Mouse (Mus musculus): Measurements from ENCODE around the gene Cdx2.

The Cdx2 gene

GRCm38 (mm10) chr5:147306638-147307397 is at the start of gene Cdx2:
Cdx2 (minus strand) TSS chr5:147307270.
- DNase-seq (ENCODE audit: low read depth, low spot score): peak; percentile 73

GRCm38 (mm10) chr5:147356260-147357055 is 49.4 kb upstream of the Cdx2 start:
- DNase-seq (ENCODE audit: low read depth, low spot score): peak; percentile 81

- DNase-seq (ENCODE audit: low read depth, low spot score): no peak
These were observed 48.7 kb upstream of the Cdx2 start for GRCm38 (mm10) chr5:147355788-147356187.

GRCm38 (mm10) chr5:147354985-147355384 is 47.9 kb upstream of the Cdx2 start:
- DNase-seq (ENCODE audit: low read depth, low spot score): no peak

GRCm38 (mm10) chr5:147354161-147354780 is 47.2 kb upstream of the Cdx2 start:
- DNase-seq (ENCODE audit: low read depth, low spot score): no peak

- DNase-seq (ENCODE audit: low read depth, low spot score): no peak
These were observed 44.9 kb upstream of the Cdx2 start for GRCm38 (mm10) chr5:147351931-147352330.

- DNase-seq (ENCODE audit: low read depth, low spot score): peak; percentile 51
These were observed 38.9 kb upstream of the Cdx2 start for GRCm38 (mm10) chr5:147345981-147346380.

- DNase-seq (ENCODE audit: low read depth, low spot score): no peak
These were observed 36.8 kb upstream of the Cdx2 start for GRCm38 (mm10) chr5:147343904-147344303.

GRCm38 (mm10) chr5:147342901-147343300 is 35.8 kb upstream of the Cdx2 start:
- no peak for DNase-seq (ENCODE audit: low read depth, low spot score)

GRCm38 (mm10) chr5:147340741-147341414 is 33.8 kb upstream of the Cdx2 start:
- no peak for DNase-seq (ENCODE audit: low read depth, low spot score)

- DNase-seq (ENCODE audit: low read depth, low spot score): no peak
These were observed 32.5 kb upstream of the Cdx2 start for GRCm38 (mm10) chr5:147339560-147339959.

GRCm38 (mm10) chr5:147338967-147339366 is 31.9 kb upstream of the Cdx2 start:
- peak; percentile 50 for DNase-seq (ENCODE audit: low read depth, low spot score)

GRCm38 (mm10) chr5:147332711-147333110 is 25.6 kb upstream of the Cdx2 start:
- no peak for DNase-seq (ENCODE audit: low read depth, low spot score)

- peak; percentile 83 for DNase-seq (ENCODE audit: low read depth, low spot score)
These were observed 24.5 kb upstream of the Cdx2 start for GRCm38 (mm10) chr5:147331547-147331946.

GRCm38 (mm10) chr5:147329946-147330345 is 22.9 kb upstream of the Cdx2 start:
- DNase-seq (ENCODE audit: low read depth, low spot score): no peak

GRCm38 (mm10) chr5:147327636-147328035 is 20.6 kb upstream of the Cdx2 start:
- DNase-seq (ENCODE audit: low read depth, low spot score): peak; percentile 45

GRCm38 (mm10) chr5:147325931-147326330 is 18.9 kb upstream of the Cdx2 start:
- no peak for DNase-seq (ENCODE audit: low read depth, low spot score)

GRCm38 (mm10) chr5:147323237-147323917 is 16.3 kb upstream of the Cdx2 start:
- DNase-seq (ENCODE audit: low read depth, low spot score): peak; percentile 77

- DNase-seq (ENCODE audit: low read depth, low spot score): no peak
These were observed 15.1 kb upstream of the Cdx2 start, which contains the start of gene Urad for GRCm38 (mm10) chr5:147322183-147322582. Urad (minus strand) TSS chr5:147322440.

- peak; percentile 78 for DNase-seq (ENCODE audit: low read depth, low spot score)
These were observed 12.6 kb upstream of the Cdx2 start for GRCm38 (mm10) chr5:147319653-147320052.

GRCm38 (mm10) chr5:147317991-147318390 is 10.9 kb upstream of the Cdx2 start:
- DNase-seq (ENCODE audit: low read depth, low spot score): no peak

All from R1 (cell line).